Comparison of ENCODE assay signal across 29 mouse cellular contexts in the genomic region with DNA sequence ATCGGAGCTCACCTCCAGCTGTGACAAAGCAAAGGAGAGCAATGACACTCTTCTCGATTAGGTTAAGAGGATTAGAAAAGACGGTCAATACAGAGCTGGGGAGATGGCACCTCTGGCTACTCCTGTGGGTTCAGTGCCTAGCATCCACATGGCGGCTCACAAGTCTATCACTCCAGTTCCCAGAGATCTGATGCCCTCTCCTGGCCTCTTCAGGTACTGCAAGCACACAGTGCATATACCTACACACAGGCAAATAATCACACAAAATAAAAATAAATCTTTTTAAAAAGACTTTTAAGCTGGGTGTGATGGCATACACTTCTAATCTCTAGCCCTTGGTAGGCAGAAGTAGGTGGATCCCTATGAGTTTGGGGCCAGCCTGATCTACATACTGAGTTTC. TPM values are rescaled to one million over a fixed set of nuclear protein-coding genes. Genes with fewer than 3 reads are reported as not detected.
A peak's percentile ranks its signal among the peaks of the same experiment; 100 is the strongest.
DNase-seq lines count a peak whose midpoint lies in the region; ATAC-seq and TF ChIP-seq lines count a peak whose summit lies in the region.
"Had no signal": no experiment of that assay in that cellular context is flagged by ENCODE, and none has a peak within 500 bp of the region (broad histone marks: within the 10 kb centered on the region; RNA-seq: fewer than 3 reads in every experiment).

No protein-coding gene starts in this region.

- H3K27me3 ChIP-seq in hindbrain, postnatal 0 days (ENCODE audit: insufficient read depth, low read length) = no peaks in the 10 kb centered on the region
- H3K27me3 ChIP-seq in hindbrain, embryonic 13.5 days = no peaks in the 10 kb centered on the region
- no peaks in the 10 kb centered on the region for H3K27me3 ChIP-seq in lung, embryonic 14.5 days (ENCODE audit: insufficient read depth, low read length)
- no peaks in the 10 kb centered on the region for H3K27me3 ChIP-seq in E14TG2a.4 (ENCODE audit: insufficient read depth, low read length)
- no peaks in the 10 kb centered on the region for H3K27me3 ChIP-seq in stomach, postnatal 0 days (ENCODE audit: control insufficient read depth, insufficient read depth, low read length)
- H3K27me3 ChIP-seq: forebrain, embryonic 15.5 days; heart, embryonic 15.5 days; kidney, embryonic 15.5 days; limb, embryonic 15.5 days; stomach, embryonic 15.5 days had no signal

- no peak overlapping the region for H3K4me2 ChIP-seq in hindbrain, postnatal 0 days (ENCODE audit: low read depth, low read length)
- H3K4me2 ChIP-seq in hindbrain, embryonic 13.5 days = no peak overlapping the region
- H3K4me2 ChIP-seq in lung, embryonic 14.5 days = no peak overlapping the region
- no peak overlapping the region for H3K4me2 ChIP-seq in stomach, postnatal 0 days (replicated peaks; ENCODE audit: low read depth)
- H3K4me2 ChIP-seq: forebrain, embryonic 15.5 days; heart, embryonic 15.5 days; kidney, embryonic 15.5 days; limb, embryonic 15.5 days; stomach, embryonic 15.5 days had no signal

- peak; percentile 15; the same call in 1 of the 2 replicates for TF ChIP-seq CTCF in hindbrain, postnatal 0 days (IDR thresholded peaks at IDR 0.05; ENCODE audit: low read depth)
- TF ChIP-seq CTCF in lung, embryonic 14.5 days (IDR thresholded peaks at IDR 0.05; ENCODE audit: low read depth) = peak; percentile 30
- peak; percentile 95 for TF ChIP-seq CTCF in E14TG2a.4 (conservative IDR thresholded peaks at IDR 0.05; ENCODE audit: low read length)
- peak; percentile 30; the same call in 1 of the 2 replicates for TF ChIP-seq CTCF in stomach, postnatal 0 days (IDR thresholded peaks at IDR 0.05; ENCODE audit: low read depth)

- H3K4me3 ChIP-seq in hindbrain, postnatal 0 days (ENCODE audit: low read length) = no peak overlapping the region
- H3K4me3 ChIP-seq in hindbrain, embryonic 13.5 days = no peak overlapping the region
- no peak overlapping the region for H3K4me3 ChIP-seq in lung, embryonic 14.5 days (ENCODE audit: low read depth, low read length)
- H3K4me3 ChIP-seq in E14TG2a.4 (replicated peaks; ENCODE audit: low read length) = no peak overlapping the region
- no peak overlapping the region for H3K4me3 ChIP-seq in stomach, postnatal 0 days (ENCODE audit: low read depth, low read length)
- H3K4me3 ChIP-seq: forebrain, embryonic 15.5 days; heart, embryonic 15.5 days; kidney, embryonic 15.5 days; left cerebral cortex, adult 2 months; limb, embryonic 15.5 days; midbrain, embryonic 10.5 days; stomach, embryonic 15.5 days had no signal

- DNase-seq in hindbrain, postnatal 0 days (ENCODE audit: low spot score) = no peak
- no peak for DNase-seq in lung, embryonic 14.5 days
- DNase-seq in lung, postnatal 14 days = no peak
- DNase-seq in stomach, postnatal 0 days (ENCODE audit: low spot score) = no peak
- DNase-seq in adipocyte (ENCODE audit: low spot score) = no peak
- DNase-seq: adrenal gland, postnatal 36 days; cerebellum, adult 11 months; cerebellum, adult 9-11 months; gastrocnemius, postnatal 36 days; kidney, postnatal 4 days; left cerebral cortex, postnatal 4 days; lung, adult 18-20 months had no signal

- no peak for TF ChIP-seq EP300 in stomach, postnatal 0 days (optimal IDR thresholded peaks at IDR 0.05)

- ATAC-seq in hindbrain, postnatal 0 days = no peak
- no peak for ATAC-seq in hindbrain, embryonic 13.5 days (ENCODE audit: low FRiP score)
- no peak for ATAC-seq in lung, embryonic 14.5 days (ENCODE audit: insufficient read depth)
- ATAC-seq in stomach, postnatal 0 days (ENCODE audit: low FRiP score, low TSS enrichment) = no peak
- ATAC-seq: forebrain, embryonic 15.5 days; hindbrain, embryonic 16.5 days; intestine, embryonic 16.5 days had no signal

- H3K36me3 ChIP-seq in hindbrain, postnatal 0 days (ENCODE audit: insufficient read depth, low read length) = no peaks in the 10 kb centered on the region
- H3K36me3 ChIP-seq in hindbrain, embryonic 13.5 days = no peaks in the 10 kb centered on the region
- H3K36me3 ChIP-seq in lung, embryonic 14.5 days (ENCODE audit: insufficient read depth) = no peaks in the 10 kb centered on the region
- H3K36me3 ChIP-seq in E14TG2a.4 (ENCODE audit: insufficient read depth, low read length) = peaks cover 65% of the 10 kb centered on the region
- no peaks in the 10 kb centered on the region for H3K36me3 ChIP-seq in stomach, postnatal 0 days (ENCODE audit: control insufficient read depth, insufficient read depth, low read length)
- H3K36me3 ChIP-seq: forebrain, embryonic 15.5 days; heart, embryonic 15.5 days; kidney, embryonic 15.5 days; limb, embryonic 15.5 days; midbrain, embryonic 10.5 days; stomach, embryonic 15.5 days had no signal

- 96% methylated on average over 4 of the region's 4 CpGs for WGBS in hindbrain, postnatal 0 days
- WGBS in hindbrain, embryonic 13.5 days = 96% methylated on average over 4 of the region's 4 CpGs
- 91% methylated on average over 4 of the region's 4 CpGs for WGBS in lung, embryonic 14.5 days
- WGBS in stomach, postnatal 0 days = 94% methylated on average over 4 of the region's 4 CpGs

- no peaks in the 10 kb centered on the region; the same call in 1 of the 2 replicates for H3K9me3 ChIP-seq in hindbrain, postnatal 0 days (ENCODE audit: low read length)
- H3K9me3 ChIP-seq in hindbrain, embryonic 13.5 days = peaks cover 3% of the 10 kb centered on the region; the same call in 1 of the 2 replicates
- peaks cover 5% of the 10 kb centered on the region; the same call in 1 of the 2 replicates for H3K9me3 ChIP-seq in lung, embryonic 14.5 days (ENCODE audit: low read depth, low read length)
- H3K9me3 ChIP-seq in E14TG2a.4 (ENCODE audit: low read length) = no peaks in the 10 kb centered on the region
- H3K9me3 ChIP-seq in stomach, postnatal 0 days (ENCODE audit: control insufficient read depth, low read length) = no peaks in the 10 kb centered on the region
- H3K9me3 ChIP-seq: forebrain, embryonic 15.5 days; limb, embryonic 15.5 days; stomach, embryonic 15.5 days had no signal

- no peak overlapping the region for H3K27ac ChIP-seq in hindbrain, postnatal 0 days
- H3K27ac ChIP-seq in hindbrain, embryonic 13.5 days = no peak overlapping the region
- no peak overlapping the region for H3K27ac ChIP-seq in lung, embryonic 14.5 days (ENCODE audit: low read depth)
- H3K27ac ChIP-seq in stomach, postnatal 0 days (replicated peaks) = no peak overlapping the region
- H3K27ac ChIP-seq: forebrain, embryonic 15.5 days; heart, embryonic 15.5 days; kidney, embryonic 15.5 days; left cerebral cortex, adult 2 months; limb, embryonic 15.5 days; midbrain, embryonic 10.5 days; stomach, embryonic 15.5 days had no signal

- no peaks in the 10 kb centered on the region for H3K4me1 ChIP-seq in hindbrain, postnatal 0 days (ENCODE audit: insufficient read depth, low read length)
- H3K4me1 ChIP-seq in hindbrain, embryonic 13.5 days (replicated peaks) = no peaks in the 10 kb centered on the region
- no peaks in the 10 kb centered on the region for H3K4me1 ChIP-seq in lung, embryonic 14.5 days (ENCODE audit: insufficient read depth)
- peaks cover 58% of the 10 kb centered on the region for H3K4me1 ChIP-seq in E14TG2a.4 (replicated peaks; ENCODE audit: low read depth, low read length)
- no peaks in the 10 kb centered on the region for H3K4me1 ChIP-seq in stomach, postnatal 0 days (replicated peaks; ENCODE audit: control insufficient read depth, insufficient read depth)
- H3K4me1 ChIP-seq: forebrain, embryonic 15.5 days; heart, embryonic 15.5 days; limb, embryonic 15.5 days; midbrain, embryonic 10.5 days; stomach, embryonic 15.5 days had no signal

- no peak overlapping the region for H3K9ac ChIP-seq in hindbrain, postnatal 0 days (replicated peaks; ENCODE audit: low read length)
- H3K9ac ChIP-seq in hindbrain, embryonic 13.5 days = no peak overlapping the region
- H3K9ac ChIP-seq in lung, embryonic 14.5 days = no peak overlapping the region
- no peak overlapping the region for H3K9ac ChIP-seq in stomach, postnatal 0 days (ENCODE audit: low read length)
- H3K9ac ChIP-seq: forebrain, embryonic 15.5 days; heart, embryonic 15.5 days; kidney, embryonic 15.5 days; limb, embryonic 15.5 days; stomach, embryonic 15.5 days had no signal

RNA-seq across cellular contexts. Expression of a gene that starts 47.6 kb away (rescaled TPM):
- total RNA-seq in hindbrain, postnatal 0 days (2014; rRNA removed) = 1.5 and 1.6 TPM in 2 replicates
- 4.8 and 6.2 TPM in 2 replicates for polyA plus RNA-seq in hindbrain, postnatal 0 days (2015; fragmentation: Nextera tagmentation; extraction: Ambion mirVana)
- polyA plus RNA-seq in hindbrain, embryonic 13.5 days (2015; fragmentation: Nextera tagmentation; extraction: Ambion mirVana) = 0.19 TPM in 1 of 2 replicates, not detected in the other
- 1.4 and 1.6 TPM in 2 replicates for polyA plus RNA-seq in lung, embryonic 14.5 days (2014; fragmentation: Nextera tagmentation; extraction: Ambion mirVana)
- 0.29 and 0.30 TPM in 2 replicates for polyA plus RNA-seq in stomach, postnatal 0 days (2015; fragmentation: Nextera tagmentation; extraction: Ambion mirVana)
- total RNA-seq: adrenal gland, adult 18-20 months; adrenal gland, postnatal 36 days; common myeloid progenitor, adult 5-6 weeks; heart, adult 8-10 months; hematopoietic stem cell, adult 5-6 weeks; monocyte, adult 5-6 weeks; neutrophil, adult 5-6 weeks had no signal
- polyA plus RNA-seq: intestine, embryonic 16.5 days; midbrain, embryonic 10.5 days; stomach, embryonic 15.5 days had no signal

RNA-seq across cellular contexts. Expression of a gene that starts 53.9 kb away (rescaled TPM):
- 1.5 and 1.8 TPM in 2 replicates for total RNA-seq in hindbrain, postnatal 0 days (2014; rRNA removed)
- polyA plus RNA-seq in hindbrain, postnatal 0 days (2015; fragmentation: Nextera tagmentation; extraction: Ambion mirVana) = 0.36 and 0.37 TPM in 2 replicates
- 0.14 and 0.31 TPM in 2 replicates for polyA plus RNA-seq in hindbrain, embryonic 13.5 days (2015; fragmentation: Nextera tagmentation; extraction: Ambion mirVana)
- 1.5 and 1.8 TPM in 2 replicates for polyA plus RNA-seq in lung, embryonic 14.5 days (2014; fragmentation: Nextera tagmentation; extraction: Ambion mirVana)
- 1.1 TPM in 2 replicates for polyA plus RNA-seq in stomach, postnatal 0 days (2015; fragmentation: Nextera tagmentation; extraction: Ambion mirVana)

Comparison
In these comparisons a context has a peak if more than half of its experiments do, and no peak if none do; other contexts are left out.
1. CTCF ChIP-seq: peak in every context shown above with its lines; median percentile 95 in E14TG2a.4; 30 in lung, embryonic 14.5 days; 30 in stomach, postnatal 0 days; 15 in hindbrain, postnatal 0 days.